Mouse (Mus musculus): ENCODE results near the gene Rab4b. TPM values are rescaled to one million over a fixed set of nuclear protein-coding genes. Genes with fewer than 3 reads are reported as not detected.

The Rab4b gene
- polyA plus RNA-seq, 1 experiment from 2014 or later: 79.0 TPM

GRCm38 (mm10) chr7:27119676-27120075 lies 59.0 kb downstream of the Rab4b start, which contains the start of gene Cyp2f2:
Gene Cyp2f2 (plus strand): TSS chr7:27119909.
- H3K4me2 ChIP-seq (replicated peaks): no peak within 1 kb of the TSS
- H3K4me1 ChIP-seq: no peaks in the 10 kb centered on the region
- H3K27me3 ChIP-seq: no peaks in the 10 kb centered on the region
- no peak within 1 kb of the TSS for H3K4me3 ChIP-seq
- no peaks in the 10 kb centered on the region for H3K36me3 ChIP-seq
- H3K9ac ChIP-seq (replicated peaks): no peak within 1 kb of the TSS
- ATAC-seq (replicated peaks): no peak
- no peak within 1 kb of the TSS for H3K27ac ChIP-seq (replicated peaks)
- no peaks in the 10 kb centered on the region for H3K9me3 ChIP-seq

MicroRNAs within 50 kb of the gene (microRNA counts, 519-probe panel; counts per million panel counts)
- not detected for microRNA mmu-miR-1191

Small RNA genes lying within 50 kb of the gene (microRNA-seq; reads per million reads assigned to microRNA genes)
- 5.9 reads per million, percentile 20 among the genes with 10 or more reads in this experiment for gene Mir1191
- 0.88 reads per million for gene Mir3101

Other genes with a start within 250 kb of the Rab4b start
- gene Cyp2a22, start 239.5 kb downstream of the Rab4b start, polyA plus RNA-seq (2015; fragmentation: Nextera tagmentation; extraction: Ambion mirVana): not detected in 2 replicates
- gene Cyp2a12, start 149.8 kb downstream of the Rab4b start, polyA plus RNA-seq (2015; fragmentation: Nextera tagmentation; extraction: Ambion mirVana): not detected in 2 replicates
- not detected in 2 replicates for gene Cyp2f2, start 59.0 kb downstream of the Rab4b start, polyA plus RNA-seq (2015; fragmentation: Nextera tagmentation; extraction: Ambion mirVana)
- 0.27 TPM in 2 replicates for gene Cyp2t4, start 25.2 kb downstream of the Rab4b start, polyA plus RNA-seq (2015; fragmentation: Nextera tagmentation; extraction: Ambion mirVana)
- gene Egln2, start 12.1 kb downstream of the Rab4b start, polyA plus RNA-seq (2015; fragmentation: Nextera tagmentation; extraction: Ambion mirVana): 107 and 109 TPM in 2 replicates
- gene Gm21983, start 2.2 kb upstream of the Rab4b start, polyA plus RNA-seq (2015; fragmentation: Nextera tagmentation; extraction: Ambion mirVana): not detected in 2 replicates
- 9.4 and 14.8 TPM in 2 replicates for gene Mia, start 2.3 kb upstream of the Rab4b start, polyA plus RNA-seq (2015; fragmentation: Nextera tagmentation; extraction: Ambion mirVana)
- 3.6 and 3.9 TPM in 2 replicates for gene BC024978, start 16.9 kb upstream of the Rab4b start, polyA plus RNA-seq (2015; fragmentation: Nextera tagmentation; extraction: Ambion mirVana)
- 228 and 236 TPM in 2 replicates for gene Snrpa, start 17.4 kb upstream of the Rab4b start, polyA plus RNA-seq (2015; fragmentation: Nextera tagmentation; extraction: Ambion mirVana)
- gene Itpkc, start 49.8 kb upstream of the Rab4b start, polyA plus RNA-seq (2015; fragmentation: Nextera tagmentation; extraction: Ambion mirVana): 6.8 and 7.1 TPM in 2 replicates
- gene Coq8b, start 54.1 kb upstream of the Rab4b start, polyA plus RNA-seq (2015; fragmentation: Nextera tagmentation; extraction: Ambion mirVana): 26.1 and 27.8 TPM in 2 replicates
- gene Numbl, start 79.5 kb upstream of the Rab4b start, polyA plus RNA-seq (2015; fragmentation: Nextera tagmentation; extraction: Ambion mirVana): 47.2 and 49.0 TPM in 2 replicates
- gene Ltbp4, start 158.8 kb upstream of the Rab4b start, polyA plus RNA-seq (2015; fragmentation: Nextera tagmentation; extraction: Ambion mirVana): 13.3 and 15.0 TPM in 2 replicates
- gene Shkbp1, start 177.1 kb upstream of the Rab4b start, polyA plus RNA-seq (2015; fragmentation: Nextera tagmentation; extraction: Ambion mirVana): 90.2 and 91.5 TPM in 2 replicates
- gene Gm20479, start 178.5 kb upstream of the Rab4b start, polyA plus RNA-seq (2015; fragmentation: Nextera tagmentation; extraction: Ambion mirVana): 0.46 TPM in 1 of 2 replicates, not detected in the other